ENCODE assay signal across 9 mouse cellular contexts in genomic region chr14:54494234-54494633, GRCm38 (mm10). TPM values are rescaled to one million over a fixed set of nuclear protein-coding genes. Genes with fewer than 3 reads are reported as not detected.
DNase-seq lines count a peak whose midpoint lies in the region; ATAC-seq and TF ChIP-seq lines count a peak whose summit lies in the region.
"Had no signal": no experiment of that assay in that cellular context is flagged by ENCODE, and none has a peak within 500 bp of the region (broad histone marks: within the 10 kb centered on the region; RNA-seq: fewer than 3 reads in every experiment).

No protein-coding gene starts in this region.

- H3K4me3 ChIP-seq in heart, embryonic 15.5 days: no peak overlapping the region
- no peak overlapping the region for H3K4me3 ChIP-seq in spleen, adult 2 months (ENCODE audit: extremely low read depth, insufficient read depth, insufficient read length)
- H3K4me3 ChIP-seq: megakaryocyte, embryonic 14.5 days had no signal

- peak; percentile 88; the same call in 1 of the 2 replicates for TF ChIP-seq CTCF in spleen, adult 2 months (IDR thresholded peaks at IDR 0.05; ENCODE audit: extremely low read depth, insufficient read depth, insufficient read length, insufficient replicate concordance)

- no peaks in the 10 kb centered on the region for H3K36me3 ChIP-seq in heart, embryonic 15.5 days
- H3K36me3 ChIP-seq in spleen, adult 2 months (ENCODE audit: control insufficient read depth, insufficient read depth, low read length): no peaks in the 10 kb centered on the region

- WGBS in heart, embryonic 15.5 days: 4% methylated on average over 3 of the region's 3 CpGs
- WGBS in spleen, adult 2 months: 0% methylated on average over 3 of the region's 3 CpGs

- peaks cover 6% of the 10 kb centered on the region; the same call in 1 of the 2 replicates for H3K4me1 ChIP-seq in heart, embryonic 15.5 days (replicated peaks)
- H3K4me1 ChIP-seq in spleen, adult 2 months (ENCODE audit: control insufficient read depth, insufficient read depth, insufficient read length): peaks cover 13% of the 10 kb centered on the region

- DNase-seq in heart, adult 9 months (ENCODE audit: low spot score in 2 of 2): peak; percentile 21 to 31
- DNase-seq in heart, adult 11 months: no peak
- peak; percentile 73 for DNase-seq in T-cell, adult 2 months (ENCODE audit: low spot score)
- DNase-seq in cerebellum, postnatal 4 days (ENCODE audit: low spot score in 2 of 2): peak; percentile 42 to 67
- DNase-seq in kidney, postnatal 4 days: peak; percentile 74 to 82
- peak; percentile 59 to 82 for DNase-seq in lung, postnatal 4 days
- DNase-seq in spleen, adult 2 months (ENCODE audit: low read depth in 1 of 2, low spot score in 2 of 2): peak; percentile 71 to 72

- 0 out of 2 replicates have a peak, but pooled peaks have one; percentile 18 for ATAC-seq in heart, embryonic 15.5 days (replicated peaks; ENCODE audit: insufficient number of reproducible peaks, insufficient read depth, low FRiP score, low read depth)

- no peak for TF ChIP-seq POLR2A in spleen, adult 2 months (IDR thresholded peaks at IDR 0.05; ENCODE audit: low read depth, low read length)

- no peak overlapping the region for H3K27ac ChIP-seq in heart, embryonic 15.5 days
- H3K27ac ChIP-seq in spleen, adult 2 months (ENCODE audit: insufficient read depth, low read length): no peak overlapping the region

- no peaks in the 10 kb centered on the region for H3K9me3 ChIP-seq in heart, embryonic 15.5 days (replicated peaks)

- H3K9ac ChIP-seq in heart, embryonic 15.5 days: no peak overlapping the region

- H3K4me2 ChIP-seq in heart, embryonic 15.5 days: no peak overlapping the region

- H3K27me3 ChIP-seq in heart, embryonic 15.5 days: no peaks in the 10 kb centered on the region
- no peaks in the 10 kb centered on the region for H3K27me3 ChIP-seq in spleen, adult 2 months (ENCODE audit: control insufficient read depth, insufficient read depth, low read length)

RNA-seq across cellular contexts. Expression of gene Rem2, which starts 18.3 kb away (rescaled TPM):
- 1.1 and 1.9 TPM in 2 replicates for polyA plus RNA-seq in heart, embryonic 15.5 days (2015; fragmentation: Nextera tagmentation; extraction: Ambion mirVana)
- polyA plus RNA-seq in spleen, adult 2 months (2012; rRNA removed): 0.22 and 0.40 TPM in 2 replicates

RNA-seq across cellular contexts. Expression of gene Prmt5, which starts 23.1 kb away (rescaled TPM):
- 47.4 and 57.4 TPM in 2 replicates for polyA plus RNA-seq in heart, embryonic 15.5 days (2015; fragmentation: Nextera tagmentation; extraction: Ambion mirVana)
- 18.2 and 26.6 TPM in 2 replicates for polyA plus RNA-seq in spleen, adult 2 months (2012; rRNA removed)

RNA-seq across cellular contexts. Expression of gene Lrp10, which starts 30.3 kb away (rescaled TPM):
- 41.9 and 51.6 TPM in 2 replicates for polyA plus RNA-seq in heart, embryonic 15.5 days (2015; fragmentation: Nextera tagmentation; extraction: Ambion mirVana)
- 154 and 206 TPM in 2 replicates for polyA plus RNA-seq in spleen, adult 2 months (2012; rRNA removed)
